Mouse (Mus musculus) MEL (cell line): ENCODE data around the gene Celsr1. TPM values are rescaled to one million over a fixed set of nuclear protein-coding genes. Genes with fewer than 3 reads are reported as not detected.

Experiments
- DNase-seq: peaks from one replicate; pipeline ENCODE4 v3.0.0; 2011; ENCODE audit warnings: low read depth, low spot score
- H3K27ac ChIP-seq: 2 replicates; pipeline ENCODE4 v1.5.1; 2012; ENCODE audit warnings: low read depth, mild to moderate bottlenecking, control low read depth, low read length, moderate library complexity; ENCODE audit not compliant: control insufficient read depth
- H3K27me3 ChIP-seq, 2 experiments: fragments of 150-350 bp in 1 of 2; sonication (generic) in 1 of 2; 2 replicates each; pipeline ENCODE4 v1.6.1; 2012; ENCODE audit warnings: low read length in 2 of 2, mild to moderate bottlenecking in 2 of 2, improper control_type of control experiment in 1 of 2, moderate library complexity in 1 of 2; ENCODE audit not compliant: insufficient read depth in 2 of 2, control insufficient read depth in 1 of 2
- H3K36me3 ChIP-seq, 2 experiments: 2 replicates each; pipeline ENCODE4 v1.6.1; 2012 to 2014; ENCODE audit warnings: low read length in 2 of 2, improper control_type of control experiment in 1 of 2, inconsistent platforms in 1 of 2, mild to moderate bottlenecking in 1 of 2; ENCODE audit not compliant: insufficient read depth in 2 of 2, control insufficient read depth in 1 of 2
- H3K4me1 ChIP-seq, 2 experiments: fragments of 150-350 bp in 1 of 2; sonication (generic) in 1 of 2; 2 replicates each; pipeline ENCODE4 v1.6.1; 2012; ENCODE audit warnings: low read length in 2 of 2, improper control_type of control experiment in 1 of 2, mild to moderate bottlenecking in 1 of 2; ENCODE audit not compliant: insufficient read depth in 2 of 2, control insufficient read depth in 1 of 2
- H3K4me3 ChIP-seq, 2 experiments: fragments of 150-350 bp in 1 of 2; sonication (generic) in 1 of 2; 2 replicates each; pipeline ENCODE4 v1.5.1; 2012; ENCODE audit warnings: low read depth in 2 of 2, low read length in 2 of 2, mild to moderate bottlenecking in 2 of 2, moderate library complexity in 2 of 2, control low read depth in 1 of 2, improper control_type of control experiment in 1 of 2; ENCODE audit not compliant: control insufficient read depth in 1 of 2, insufficient read depth in 1 of 2
- H3K79me2 ChIP-seq: 2 replicates; pipeline ENCODE4 v1.6.1; 2012; ENCODE audit warnings: mild to moderate bottlenecking, low read length, moderate library complexity; ENCODE audit not compliant: control insufficient read depth, poor library complexity, insufficient read depth
- H3K9ac ChIP-seq: 2 replicates; pipeline ENCODE4 v1.6.1; 2012; ENCODE audit warnings: low read depth, mild to moderate bottlenecking, control low read depth, low read length, moderate library complexity; ENCODE audit not compliant: control insufficient read depth, poor library complexity, severe bottlenecking
- H3K9me3 ChIP-seq: fragments of 150-350 bp; sonication (generic); replicated peaks from 2 replicates; pipeline ENCODE4 v1.6.1; 2012; ENCODE audit warnings: mild to moderate bottlenecking, low read length, improper control_type of control experiment, moderate library complexity; ENCODE audit not compliant: insufficient read depth
- CHD1 ChIP-seq: IDR thresholded peaks from 2 replicates; pipeline ENCODE4 v1.6.1; 2012; ENCODE audit warnings: low read depth, mild to moderate bottlenecking, inconsistent platforms, low read length, improper control_type of control experiment
- CHD2 ChIP-seq: IDR thresholded peaks from 2 replicates; pipeline ENCODE4 v1.6.1; 2011; ENCODE audit warnings: low read length, improper control_type of control experiment
- CTCF ChIP-seq, 3 experiments: IDR thresholded peaks in 2 of 3; conservative IDR thresholded peaks in 1 of 3; 2 replicates each; pipeline ENCODE4 v1.5.1; 2011 to 2012; ENCODE audit warnings: low read length in 3 of 3, low read depth in 2 of 3, mild to moderate bottlenecking in 2 of 3, improper control_type of control experiment in 1 of 3, inconsistent platforms in 1 of 3, mixed read lengths in 1 of 3, moderate library complexity in 1 of 3; ENCODE audit not compliant: control insufficient read depth in 1 of 3, insufficient read depth in 1 of 3, poor library complexity in 1 of 3, severe bottlenecking in 1 of 3
- E2F4 ChIP-seq: IDR thresholded peaks from 2 replicates; pipeline ENCODE4 v1.6.1; 2011; ENCODE audit warnings: low read depth, low read length, improper control_type of control experiment, borderline replicate concordance
- ELF1 ChIP-seq: IDR thresholded peaks from 2 replicates; pipeline ENCODE4 v1.6.1; 2014; ENCODE audit warnings: low read depth, mild to moderate bottlenecking, inconsistent platforms, low read length, improper control_type of control experiment, moderate library complexity
- EP300 ChIP-seq, 2 experiments: IDR thresholded peaks; 2 replicates each; pipeline ENCODE4 v1.6.1; 2011; ENCODE audit warnings: improper control_type of control experiment in 2 of 2, low read length in 2 of 2, low read depth in 1 of 2, mild to moderate bottlenecking in 1 of 2
- GABPA ChIP-seq: IDR thresholded peaks from 2 replicates; pipeline ENCODE4 v1.6.1; 2012; ENCODE audit warnings: low read depth, mild to moderate bottlenecking, inconsistent platforms, low read length, improper control_type of control experiment, moderate library complexity
- GATA1 ChIP-seq: IDR thresholded peaks from 2 replicates; pipeline ENCODE4 v1.6.1; 2011; ENCODE audit warnings: low read depth, low read length, improper control_type of control experiment
- HCFC1 ChIP-seq: IDR thresholded peaks from 2 replicates; pipeline ENCODE4 v1.6.1; 2012; ENCODE audit warnings: low read depth, mild to moderate bottlenecking, inconsistent platforms, low read length, improper control_type of control experiment, moderate library complexity
- JUND ChIP-seq: IDR thresholded peaks from 2 replicates; pipeline ENCODE4 v1.6.1; 2011; ENCODE audit warnings: low read depth, mild to moderate bottlenecking, improper control_type of control experiment, low read length
- KAT2A ChIP-seq: conservative IDR thresholded peaks from 2 replicates; pipeline ENCODE4 v1.6.1; 2012; ENCODE audit warnings: low read depth, low read length, improper control_type of control experiment, inconsistent platforms
- MAX ChIP-seq: IDR thresholded peaks from 2 replicates; pipeline ENCODE4 v1.6.1; 2011; ENCODE audit warnings: low read length, improper control_type of control experiment
- MAZ ChIP-seq: IDR thresholded peaks from 2 replicates; pipeline ENCODE4 v1.6.1; 2012; ENCODE audit warnings: low read depth, mild to moderate bottlenecking, inconsistent platforms, low read length, improper control_type of control experiment
- MEF2A ChIP-seq: IDR thresholded peaks from 2 replicates; pipeline ENCODE4 v1.6.1; 2014; ENCODE audit warnings: low read depth, mild to moderate bottlenecking, inconsistent platforms, low read length, improper control_type of control experiment; ENCODE audit not compliant: poor library complexity, insufficient replicate concordance, severe bottlenecking; ENCODE audit errors: extremely low read depth
- NRF1 ChIP-seq: IDR thresholded peaks from 2 replicates; pipeline ENCODE4 v1.6.1; 2014; ENCODE audit warnings: low read depth, mild to moderate bottlenecking, inconsistent platforms, low read length, improper control_type of control experiment, moderate library complexity; ENCODE audit not compliant: poor library complexity, insufficient read depth, severe bottlenecking
- POLR2AphosphoS5 ChIP-seq: IDR thresholded peaks from 2 replicates; pipeline ENCODE4 v1.6.1; 2012; ENCODE audit warnings: low read depth, borderline replicate concordance, mild to moderate bottlenecking, inconsistent platforms, low read length, moderate library complexity, mixed read lengths
- RAD21 ChIP-seq: IDR thresholded peaks from 2 replicates; pipeline ENCODE4 v1.6.1; 2011; ENCODE audit warnings: mild to moderate bottlenecking, low read depth, low read length, improper control_type of control experiment
- RCOR1 ChIP-seq: IDR thresholded peaks from 2 replicates; pipeline ENCODE4 v1.6.1; 2012; ENCODE audit warnings: low read depth, mild to moderate bottlenecking, inconsistent platforms, low read length, improper control_type of control experiment
- SIN3A ChIP-seq: IDR thresholded peaks from 2 replicates; pipeline ENCODE4 v1.6.1; 2012; ENCODE audit warnings: low read length, improper control_type of control experiment, inconsistent platforms
- TAL1 ChIP-seq: IDR thresholded peaks from 2 replicates; pipeline ENCODE4 v1.6.1; 2012; ENCODE audit warnings: mild to moderate bottlenecking, inconsistent platforms, low read length, moderate library complexity, mixed read lengths
- TBP ChIP-seq: IDR thresholded peaks from 2 replicates; pipeline ENCODE4 v1.8.0; 2011; ENCODE audit warnings: low read depth, low read length, improper control_type of control experiment
- USF1 ChIP-seq: IDR thresholded peaks from 2 replicates; pipeline ENCODE4 v1.6.1; 2014; ENCODE audit warnings: low read depth, mild to moderate bottlenecking, inconsistent platforms, low read length, improper control_type of control experiment, moderate library complexity
- ZKSCAN1 ChIP-seq: IDR thresholded peaks from 2 replicates; pipeline ENCODE4 v1.6.1; 2012; ENCODE audit warnings: low read depth, mild to moderate bottlenecking, inconsistent platforms, low read length, improper control_type of control experiment, moderate library complexity
- ZNF384 ChIP-seq: IDR thresholded peaks from 2 replicates; pipeline ENCODE4 v1.6.1; 2012; ENCODE audit warnings: low read depth, mild to moderate bottlenecking, inconsistent platforms, low read length, improper control_type of control experiment
- polyA plus RNA-seq, 2 experiments: library from polyadenylated mRNA; stranded (reverse) in 1 of 2; unstranded in 1 of 2; fragments of >175 nt in 1 of 2; fragments of >200 nt in 1 of 2; gene quantifications; 2 replicates each; pipeline versions ENCODE4 v1.2.1 to v1.2.4; 2012; ENCODE audit warnings: low replicate concordance in 2 of 2, low read depth in 1 of 2; ENCODE audit not compliant: insufficient read length in 2 of 2, insufficient read depth in 1 of 2, missing spikeins in 1 of 2
- total RNA-seq: library from RNA; depleted of rRNA; stranded (reverse); fragments of 300-350 nt; gene quantifications from 2 replicates; pipeline ENCODE4 v1.2.3, GENCODE M21; 2012

Gene Celsr1
- total and polyA plus RNA-seq, 3 experiments, result 0.12 to 0.42 TPM; not detected in 1

- no peaks in the 10 kb centered on the region for H3K27me3 ChIP-seq
- H3K9me3 ChIP-seq, result no peaks in the 10 kb centered on the region
- peaks cover 6% of the 10 kb centered on the region in 2 experiments; a peak in 3 of 4 replicates for H3K4me1 ChIP-seq
- DNase-seq, result no peak
- H3K4me3 ChIP-seq, result no peak overlapping the region
- H3K36me3 ChIP-seq, result no peaks in the 10 kb centered on the region; a peak in 1 of 4 replicates
- TF ChIP-seq CTCF (IDR thresholded peaks at IDR 0.05 in 2 of 3, conservative IDR thresholded peaks at IDR 0.05 in 1 of 3; ENCODE audit: control insufficient read depth in 1 of 3, insufficient read depth in 1 of 3, low read depth in 2 of 3, low read length in 3 of 3, poor library complexity in 1 of 3, severe bottlenecking in 1 of 3) (no peak), SIN3A (no peak), MAX (no peak), GABPA (no peak), E2F4 (no peak), GATA1 (no peak), ELF1 (no peak), MEF2A (no peak), ZNF384 (no peak), POLR2AphosphoS5 (no peak), USF1 (no peak), CHD1 (no peak), TAL1 (no peak), MAZ (no peak), NRF1 (no peak), KAT2A (no peak), RAD21 (no peak), ZKSCAN1 (no peak), CHD2 (no peak)
- TF ChIP-seq, all 39 proteins: peak for 0
- Histone ChIP-seq H3K27ac (no peak overlapping the region), H3K79me2 (no peaks in the 10 kb centered on the region), H3K9ac (no peak overlapping the region)
Observed at GRCm38 (mm10) chr15:85947967-85948366, 85.6 kb downstream of the Celsr1 start.

- Histone ChIP-seq H3K4me1 (peaks cover 6% of the 10 kb centered on the region in 2 experiments; a peak in 3 of 4 replicates), H3K36me3 (no peaks in the 10 kb centered on the region; a peak in 1 of 4 replicates), H3K27ac (no peak overlapping the region), H3K9me3 (no peaks in the 10 kb centered on the region), H3K9ac (no peak overlapping the region), H3K27me3 (no peaks in the 10 kb centered on the region), H3K79me2 (no peaks in the 10 kb centered on the region), H3K4me3 (no peak overlapping the region)
- no peak for DNase-seq
- no peak for TF ChIP-seq TBP
- TF ChIP-seq KAT2A, result no peak
- no peak for TF ChIP-seq ZNF384
- TF ChIP-seq EP300 (IDR thresholded peaks at IDR 0.05; ENCODE audit: low read depth in 1 of 2, low read length in 2 of 2), result no peak
- TF ChIP-seq MAZ, result no peak
- no peak for TF ChIP-seq RCOR1
- TF ChIP-seq MAX, result no peak
- TF ChIP-seq CTCF (IDR thresholded peaks at IDR 0.05 in 2 of 3, conservative IDR thresholded peaks at IDR 0.05 in 1 of 3; ENCODE audit: control insufficient read depth in 1 of 3, insufficient read depth in 1 of 3, low read depth in 2 of 3, low read length in 3 of 3, poor library complexity in 1 of 3, severe bottlenecking in 1 of 3), result no peak
- TF ChIP-seq GATA1, result no peak
- TF ChIP-seq ELF1, result no peak
- no peak for TF ChIP-seq NRF1
- no peak for TF ChIP-seq ZKSCAN1
- no peak for TF ChIP-seq JUND
- TF ChIP-seq HCFC1, result no peak
Observed at GRCm38 (mm10) chr15:85947541-85947940, 86.0 kb downstream of the Celsr1 start.
